Mouse (Mus musculus) Patski (cell line): ENCODE data around the gene Supt3. TPM values are rescaled to one million over a fixed set of nuclear protein-coding genes. Genes with fewer than 3 reads are reported as not detected.

Source experiments
- ATAC-seq: fragments of 100-300 bp; one replicate; pipeline ENCODE4 v1.8.0; 2021
- CTCF ChIA-PET: fragments of 350-600 bp; sonication (Branson Sonifier 250); formaldehyde crosslinking; loops from one replicate; lab custom pipeline; 2022; ENCODE audit warnings: inconsistent platforms; lab: Charles Lee
- POLR2A ChIA-PET: fragments of 350-600 bp; sonication (Branson Sonifier 250); formaldehyde crosslinking; loops from one replicate; lab custom pipeline; 2022; ENCODE audit warnings: antibody characterized with exemption, inconsistent platforms; lab: Charles Lee
- DNase-seq: peaks from one replicate; pipeline ENCODE4 v3.0.0-alpha.2; 2011; ENCODE audit warnings: low read depth, low spot score
- H3K27me3 ChIP-seq: fragments of 371-371 bp; one replicate; pipeline ENCODE4 v1.5.1; 2021
- CTCF ChIP-seq: fragments of 100-300 bp; IDR thresholded peaks from one replicate; pipeline ENCODE4 v1.5.1; 2021
- in situ Hi-C: fragments of 300-500 bp; cut with MboI; formaldehyde crosslinking; loops from 3 replicates; pipeline ENCODE4 v1.11.1; 2018; ENCODE audit warnings: low pct_unique_long_range_greater_than_20kb, mixed read lengths
- polyA plus RNA-seq: library from polyadenylated mRNA; unstranded; gene quantifications from one replicate; pipeline ENCODE4 v1.2.3, GENCODE M21; 2021

Supt3 gene
- polyA plus RNA-seq = 28.5 TPM

GRCm38 (mm10) chr17:44776738-44777270 lies at the start of gene Supt3:
Supt3 (plus strand) TSS chr17:44777152.
- POLR2A ChIA-PET = interaction anchor here (1.1 kb wide), 1 partner anchor 242 kb away, joined by 3 read pairs; no protein-coding TSS in a partner anchor
- DNase-seq (peak; percentile 42), ATAC-seq (peak; percentile 79)
- H3K27me3 ChIP-seq = no peaks in the 10 kb centered on the region
- CTCF ChIA-PET = interaction anchor here (1.1 to 1.3 kb wide), 2 partner anchors 19 to 498 kb away, joined by 3 to 4 read pairs; no protein-coding TSS in a partner anchor
- in situ Hi-C loops = loop anchor here (25.0 kb wide), 1 partner anchor 485 kb away; no protein-coding TSS in a partner anchor
- TF ChIP-seq CTCF = peak; percentile 52

DNA sequence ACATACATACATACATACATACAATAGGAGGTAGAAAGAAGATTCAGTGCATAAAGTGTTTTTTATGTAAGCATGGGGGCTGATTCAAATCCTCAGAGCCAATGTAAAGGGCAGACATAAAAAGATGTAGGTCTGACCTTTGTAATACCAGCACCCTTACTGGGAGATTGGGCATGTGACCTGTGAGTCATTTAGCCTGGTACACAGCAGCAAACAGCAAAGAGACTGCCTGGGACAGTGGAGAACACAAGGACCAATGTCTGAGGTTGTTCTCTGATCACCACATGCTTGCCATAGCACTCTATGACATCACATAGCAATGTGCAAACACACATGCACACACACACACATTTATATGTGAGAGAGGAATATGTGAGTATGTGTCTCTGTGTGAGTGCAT lies 49.3 kb upstream of the Supt3 start:
- TF ChIP-seq CTCF = no peak
- ChIA-PET POLR2A (no interaction called here), CTCF (no interaction called here)
- in situ Hi-C loops = no loop called here
- DNase-seq (no peak), ATAC-seq (no peak)
- no peaks in the 10 kb centered on the region for H3K27me3 ChIP-seq

DNA sequence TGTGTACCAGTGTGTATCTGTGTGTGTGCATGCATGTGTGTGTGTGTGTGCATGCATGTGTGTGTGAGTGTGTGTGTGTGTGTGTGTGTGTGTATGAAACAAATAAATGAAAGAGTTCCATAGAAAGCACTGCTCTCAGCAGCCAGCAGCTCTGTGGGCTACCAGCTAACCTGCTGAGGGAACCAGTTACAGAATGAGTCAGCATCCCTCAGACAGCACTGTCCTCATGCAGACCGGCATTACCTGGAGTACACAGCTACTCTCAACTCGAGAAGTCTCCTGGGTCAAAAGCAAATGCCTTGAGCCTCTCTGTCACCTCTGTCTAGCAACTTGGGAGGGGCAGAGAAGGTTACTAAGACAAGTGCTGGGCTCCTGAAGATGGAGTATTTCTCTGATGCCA lies 48.5 kb upstream of the Supt3 start:
- DNase-seq (no peak), ATAC-seq (peak; percentile 51)
- no peaks in the 10 kb centered on the region for H3K27me3 ChIP-seq
- no peak for TF ChIP-seq CTCF
- POLR2A ChIA-PET = no interaction called here
- CTCF ChIA-PET = interaction anchor here (1.8 kb wide), 1 partner anchor 10 kb away, joined by 5 read pairs; no protein-coding TSS in a partner anchor
- in situ Hi-C loops = no loop called here

- no peak for TF ChIP-seq CTCF
- CTCF ChIA-PET = no interaction called here
- POLR2A ChIA-PET = interaction anchor here (0.6 to 0.8 kb wide), 3 partner anchors 52 to 1235 kb away, joined by 3 to 5 read pairs (median 5); no protein-coding TSS in a partner anchor
- no peak for DNase-seq
- no peaks in the 10 kb centered on the region for H3K27me3 ChIP-seq
- in situ Hi-C loops = loop anchor here (5.0 to 10.0 kb wide), 3 partner anchors 81 to 469 kb away; no protein-coding TSS in a partner anchor
- ATAC-seq = no peak
Measured at GRCm38 (mm10) chr17:44733544-44734310, 43.2 kb upstream of the Supt3 start.

GRCm38 (mm10) chr17:44734501-44735222 lies 42.3 kb upstream of the Supt3 start:
- H3K27me3 ChIP-seq = no peaks in the 10 kb centered on the region
- ChIA-PET CTCF (no interaction called here), POLR2A (interaction anchor here (0.6 to 0.7 kb wide), 2 partner anchors 52 to 1234 kb away, joined by 5 read pairs; no protein-coding TSS in a partner anchor)
- in situ Hi-C loops = loop anchor here (5.0 to 10.0 kb wide), 6 partner anchors 38 to 470 kb away; no protein-coding TSS in a partner anchor
- ATAC-seq = peak; percentile 37
- no peak for TF ChIP-seq CTCF
- DNase-seq = no peak

DNA sequence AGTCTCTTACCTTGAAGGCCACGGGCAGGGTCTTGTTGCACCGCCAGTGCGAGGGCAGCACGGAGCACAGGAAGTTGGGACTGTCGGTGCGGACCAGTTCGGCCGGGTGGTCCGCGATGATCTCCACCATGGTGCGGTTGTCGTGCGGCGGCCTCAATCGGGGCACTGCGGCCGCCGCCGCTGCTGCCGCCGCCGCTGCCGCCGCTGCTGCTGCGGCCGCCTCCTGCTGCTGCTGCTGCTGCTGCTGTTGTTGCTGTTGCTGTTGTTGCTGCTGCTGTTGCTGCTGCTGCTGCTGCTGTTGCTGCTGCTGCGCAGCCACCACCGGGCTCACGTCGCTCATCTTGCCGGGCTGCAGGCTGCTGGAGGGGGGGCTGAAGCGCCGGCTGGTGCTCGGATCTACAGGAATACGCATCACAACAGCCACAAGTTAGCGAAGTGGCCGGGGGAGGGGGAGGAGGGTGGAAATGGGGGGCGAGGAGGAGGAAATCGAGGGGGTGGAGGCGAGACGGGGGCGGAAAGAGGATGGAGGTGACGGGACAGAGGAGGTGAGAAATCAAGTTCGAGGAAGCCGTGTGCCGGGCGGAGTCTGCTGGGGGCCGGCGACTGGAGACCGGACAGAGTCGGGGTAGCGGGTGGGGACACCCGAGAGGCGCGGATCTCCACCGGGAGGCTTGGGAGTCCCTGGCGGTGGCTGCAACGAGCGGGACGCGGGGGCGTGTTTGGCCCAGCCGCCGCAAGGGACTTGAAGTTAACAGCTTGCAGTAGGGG lies 41.5 kb upstream of the Supt3 start:
- DNase-seq = no peak
- H3K27me3 ChIP-seq = no peaks in the 10 kb centered on the region
- ChIA-PET CTCF (interaction anchor here (1.3 kb wide), 1 partner anchor 279 kb away, joined by 3 read pairs; no protein-coding TSS in a partner anchor), POLR2A (interaction anchor here (0.6 to 1.7 kb wide), 4 partner anchors 24 to 472 kb away, joined by 3 read pairs; no protein-coding TSS in a partner anchor)
- TF ChIP-seq CTCF = no peak
- peak; percentile 4 for ATAC-seq
- in situ Hi-C loops = loop anchor here (5.0 to 10.0 kb wide), 5 partner anchors 37 to 471 kb away; no protein-coding TSS in a partner anchor

- in situ Hi-C loops = loop anchor here (5.0 to 10.0 kb wide), 5 partner anchors 36 to 471 kb away; no protein-coding TSS in a partner anchor
Measured at GRCm38 (mm10) chr17:44735991-44736561, 40.9 kb upstream of the Supt3 start.

DNA sequence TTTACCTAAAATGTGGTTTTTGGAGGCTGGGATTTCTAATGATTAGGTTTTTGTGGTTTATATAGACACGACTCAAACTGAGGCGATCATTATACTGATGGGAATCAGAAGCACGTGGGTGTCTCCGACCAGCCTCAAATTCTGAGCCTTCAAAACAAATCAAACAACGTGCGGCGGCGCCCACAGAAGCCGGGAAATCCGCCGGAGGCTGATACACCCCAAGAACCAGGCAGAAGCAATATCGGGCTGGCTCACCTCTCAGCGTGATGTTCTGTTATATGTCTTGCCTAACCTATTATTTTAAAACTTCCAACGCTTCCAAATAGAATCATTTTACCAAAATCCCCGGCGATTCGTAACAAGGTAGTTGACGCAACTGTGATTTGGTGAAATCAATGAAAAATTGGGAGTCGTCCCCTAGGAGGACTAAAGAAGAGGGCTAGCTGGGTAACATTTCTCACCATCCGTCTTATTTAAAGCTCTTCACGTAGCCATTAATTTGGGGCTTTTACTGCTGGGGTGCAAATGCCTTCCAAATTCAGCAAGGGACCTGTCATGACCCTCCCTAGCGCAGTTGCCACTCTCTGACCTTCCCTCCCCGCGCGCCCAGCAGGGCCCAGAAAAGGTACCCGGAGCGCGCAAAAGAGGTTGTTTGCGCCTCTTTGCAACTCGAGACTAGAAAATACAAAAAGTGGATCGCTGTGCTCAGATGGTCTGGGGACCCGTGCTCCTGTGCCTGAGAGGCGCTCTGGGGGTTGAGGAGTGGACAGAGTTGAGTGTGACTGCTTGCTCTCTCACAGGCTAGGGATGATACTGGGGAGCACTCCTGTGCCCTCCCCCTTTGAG lies 39.5 kb upstream of the Supt3 start:
- ATAC-seq = no peak
- in situ Hi-C loops = loop anchor here (5.0 to 10.0 kb wide), 5 partner anchors 35 to 473 kb away; no protein-coding TSS in a partner anchor
- DNase-seq = no peak
- no peak for TF ChIP-seq CTCF
- H3K27me3 ChIP-seq = no peaks in the 10 kb centered on the region
- ChIA-PET CTCF (no interaction called here), POLR2A (interaction anchor here (0.5 kb wide), 1 partner anchor 230 kb away, joined by 3 read pairs; no protein-coding TSS in a partner anchor)

More at GRCm38 (mm10) chr17:44735991-44736561, 40.9 kb upstream of the Supt3 start:
- TF ChIP-seq CTCF = no peak
- ChIA-PET CTCF (interaction anchor here (1.3 kb wide), 1 partner anchor 280 kb away, joined by 3 read pairs; no protein-coding TSS in a partner anchor), POLR2A (interaction anchor here (0.7 to 1.7 kb wide), 5 partner anchors 25 to 473 kb away, joined by 3 read pairs; no protein-coding TSS in a partner anchor)
- no peak for DNase-seq
- peak; percentile 55 for ATAC-seq
- no peaks in the 10 kb centered on the region for H3K27me3 ChIP-seq
